Mouse (Mus musculus) forebrain, postnatal 0 days (tissue): ENCODE measurements around the gene Rnf166. TPM values are rescaled to one million over a fixed set of nuclear protein-coding genes. Genes with fewer than 3 reads are reported as not detected.

Experiments used
- ATAC-seq: fragments of 200-750 bp; cut with Nextera tagmentation; 2 replicates; pipeline ENCODE4 v1.8.0; 2017; ENCODE audit warnings: mild to moderate bottlenecking, moderate library complexity
- DNase-seq: peaks from one replicate; pipeline ENCODE4 v3.0.0-alpha.2; 2015
- H3K27ac ChIP-seq: fragments of 300-500 bp; sonication (generic); 2 replicates; pipeline ENCODE4 v1.5.1; 2014; ENCODE audit warnings: low read depth, mild to moderate bottlenecking, antibody characterized with exemption, low read length, moderate library complexity, mixed read lengths
- H3K27me3 ChIP-seq: fragments of 300-500 bp; sonication (generic); 2 replicates; pipeline ENCODE4 v1.6.1; 2014; ENCODE audit warnings: mild to moderate bottlenecking, low read length, mixed read lengths; ENCODE audit not compliant: insufficient read depth
- H3K36me3 ChIP-seq: fragments of 300-500 bp; sonication (generic); 2 replicates; pipeline ENCODE4 v1.6.1; 2014; ENCODE audit warnings: mild to moderate bottlenecking, moderate library complexity; ENCODE audit not compliant: insufficient read depth
- H3K4me1 ChIP-seq: fragments of 300-500 bp; sonication (generic); 2 replicates; pipeline ENCODE4 v1.6.1; 2014; ENCODE audit warnings: antibody characterized with exemption; ENCODE audit not compliant: insufficient read depth
- H3K4me2 ChIP-seq: fragments of 300-500 bp; sonication (generic); 2 replicates; pipeline ENCODE4 v1.6.1; 2014; ENCODE audit warnings: low read depth, mild to moderate bottlenecking, moderate library complexity
- H3K4me3 ChIP-seq: fragments of 300-500 bp; sonication (generic); 2 replicates; pipeline ENCODE4 v1.5.1; 2014; ENCODE audit warnings: low read depth, low read length, mixed read lengths
- H3K9ac ChIP-seq: fragments of 300-500 bp; sonication (generic); 2 replicates; pipeline ENCODE4 v1.6.1; 2014; ENCODE audit warnings: mild to moderate bottlenecking
- H3K9me3 ChIP-seq: fragments of 300-500 bp; sonication (generic); 2 replicates; pipeline ENCODE4 v1.6.1; 2016; ENCODE audit warnings: low read length
- CTCF ChIP-seq: sonication (generic); IDR thresholded peaks from 2 replicates; pipeline ENCODE4 v1.5.1; 2016; ENCODE audit warnings: antibody characterized with exemption, control low read depth, low read depth
- WGBS: fragments of 180-500 bp; shearing (Covaris S2); extraction: QIAGEN DNeasy Blood & Tissue Kit; methylation state at CpG from one replicate; pipeline ENCODE4 v1.1.7; 2014; 5-methylcytosine and 5-hydroxymethylcytosine counted together
- microRNA-seq, 2 experiments: library from miRNA; unstranded; fragments of <30 nt; microRNA quantifications; one replicate each; pipeline ENCODE4; 2016
- polyA plus RNA-seq: library from polyadenylated mRNA; unstranded; fragments of >200 nt; fragmentation: Nextera tagmentation; extraction: Ambion mirVana; gene quantifications from 2 replicates; pipeline ENCODE4 v1.2.1, GENCODE M21; 2015
- total RNA-seq: library from RNA; depleted of rRNA; stranded (reverse); fragments of >200 nt; gene quantifications from 2 replicates; pipeline ENCODE4 v1.2.3, GENCODE M21; 2014; rRNA removed

Gene Rnf166
- total and polyA plus RNA-seq, 2 experiments from 2014 or later: 26.5 to 32.1 TPM

GRCm38 (mm10) chr8:122426145-122426544 lies 49.7 kb downstream of the Rnf166 start:
- Histone ChIP-seq H3K4me1 (no peaks in the 10 kb centered on the region), H3K36me3 (no peaks in the 10 kb centered on the region), H3K27me3 (no peaks in the 10 kb centered on the region), H3K9me3 (no peaks in the 10 kb centered on the region), H3K9ac (no peak overlapping the region), H3K4me2 (no peak overlapping the region), H3K27ac (no peak overlapping the region), H3K4me3 (no peak overlapping the region)
- TF ChIP-seq CTCF: no peak
- ATAC-seq (no peak), DNase-seq (no peak)
- 85% methylated on average over 9 of the region's 9 CpGs for WGBS

GRCm38 (mm10) chr8:122423659-122424058 lies 52.2 kb downstream of the Rnf166 start:
- no peak for TF ChIP-seq CTCF

GRCm38 (mm10) chr8:122423217-122423616 lies 52.6 kb downstream of the Rnf166 start:
- peaks cover 6% of the 10 kb centered on the region; the same call in 1 of the 2 replicates for H3K36me3 ChIP-seq
- WGBS: 92% methylated on average over 24 of the region's 24 CpGs
- H3K4me3 ChIP-seq: no peak overlapping the region
- DNase-seq (no peak), ATAC-seq (no peak)
- H3K27me3 ChIP-seq: no peaks in the 10 kb centered on the region
- TF ChIP-seq CTCF: no peak
- H3K27ac ChIP-seq: no peak overlapping the region
- H3K4me2 ChIP-seq: no peak overlapping the region
- no peaks in the 10 kb centered on the region for H3K9me3 ChIP-seq
- H3K4me1 ChIP-seq: no peaks in the 10 kb centered on the region
- H3K9ac ChIP-seq: no peak overlapping the region

More at GRCm38 (mm10) chr8:122423659-122424058, 52.2 kb downstream of the Rnf166 start:
- no peaks in the 10 kb centered on the region for H3K9me3 ChIP-seq
- H3K9ac ChIP-seq: no peak overlapping the region
- H3K36me3 ChIP-seq: peaks cover 3% of the 10 kb centered on the region; the same call in 1 of the 2 replicates
- no peaks in the 10 kb centered on the region for H3K4me1 ChIP-seq
- no peak overlapping the region for H3K27ac ChIP-seq
- no peak for ATAC-seq
- 50% methylated on average over 5 of the region's 5 CpGs for WGBS
- H3K4me2 ChIP-seq: no peak overlapping the region
- no peak overlapping the region for H3K4me3 ChIP-seq
- no peak for DNase-seq
- no peaks in the 10 kb centered on the region for H3K27me3 ChIP-seq

GRCm38 (mm10) chr8:122421376-122422070 lies 54.3 kb downstream of the Rnf166 start, which contains the start of gene Il17c:
Il17c (plus strand) TSS chr8:122422020.
- no peak within 1 kb of the TSS for H3K4me2 ChIP-seq
- no peaks in the 10 kb centered on the region for H3K27me3 ChIP-seq
- no peak within 1 kb of the TSS for H3K9ac ChIP-seq
- H3K4me1 ChIP-seq: no peaks in the 10 kb centered on the region
- 83% methylated on average over 14 of the region's 14 CpGs for WGBS
- no peaks in the 10 kb centered on the region for H3K9me3 ChIP-seq
- no peak for DNase-seq
- peaks cover 20% of the 10 kb centered on the region for H3K36me3 ChIP-seq
- TF ChIP-seq CTCF: no peak
- no peak within 1 kb of the TSS for H3K4me3 ChIP-seq
- no peak within 1 kb of the TSS for H3K27ac ChIP-seq
- no peak for ATAC-seq

GRCm38 (mm10) chr8:122419881-122420555 lies 55.8 kb downstream of the Rnf166 start:
- Histone ChIP-seq H3K27ac (no peak overlapping the region), H3K4me2 (no peak overlapping the region), H3K4me1 (no peaks in the 10 kb centered on the region), H3K4me3 (no peak overlapping the region), H3K36me3 (peaks cover 35% of the 10 kb centered on the region), H3K9me3 (no peaks in the 10 kb centered on the region), H3K9ac (no peak overlapping the region), H3K27me3 (no peaks in the 10 kb centered on the region)
- no peak for TF ChIP-seq CTCF
- WGBS: 53% methylated on average over 9 of the region's 9 CpGs
- DNase-seq (peak; percentile 11), ATAC-seq (peak; percentile 23; the same call in 1 of the 2 replicates)

Small RNAs within 50 kb of the gene (microRNA-seq; reads per million reads assigned to microRNA genes)
- gene Gm24366: 0 reads per million in 2 experiments

Other genes with a start within 250 kb of the Rnf166 start
- 9.5 and 10.1 TPM in 2 replicates for gene Zfpm1, start 193.9 kb downstream of the Rnf166 start, total RNA-seq
- 0.87 and 1.1 TPM in 2 replicates for gene Zfpm1, start 193.9 kb downstream of the Rnf166 start, polyA plus RNA-seq
- 0.77 TPM in 1 of 2 replicates, not detected in the other for gene Trhr2, start 115.3 kb downstream of the Rnf166 start, total RNA-seq
- 0.27 TPM in 1 of 2 replicates, not detected in the other for gene Trhr2, start 115.3 kb downstream of the Rnf166 start, polyA plus RNA-seq
- gene Zc3h18, start 99.5 kb downstream of the Rnf166 start, total RNA-seq: 38.1 and 40.9 TPM in 2 replicates
- 23.8 and 27.3 TPM in 2 replicates for gene Zc3h18, start 99.5 kb downstream of the Rnf166 start, polyA plus RNA-seq
- gene Il17c, start 54.0 kb downstream of the Rnf166 start, total RNA-seq: 0.67 TPM in 1 of 2 replicates, not detected in the other
- gene Il17c, start 54.0 kb downstream of the Rnf166 start, polyA plus RNA-seq: not detected in 2 replicates
- 14.2 and 17.9 TPM in 2 replicates for gene Cyba, start 43.1 kb downstream of the Rnf166 start, total RNA-seq
- 37.9 and 40.6 TPM in 2 replicates for gene Cyba, start 43.1 kb downstream of the Rnf166 start, polyA plus RNA-seq
- 53.4 and 84.0 TPM in 2 replicates for gene Mvd, start 32.6 kb downstream of the Rnf166 start, total RNA-seq
- gene Mvd, start 32.6 kb downstream of the Rnf166 start, polyA plus RNA-seq: 66.7 and 73.9 TPM in 2 replicates
- 0.23 TPM in 1 of 2 replicates, not detected in the other for gene Snai3, start 15.3 kb downstream of the Rnf166 start, total RNA-seq
- gene Snai3, start 15.3 kb downstream of the Rnf166 start, polyA plus RNA-seq: not detected in 2 replicates
- 58.0 and 69.7 TPM in 2 replicates for gene Ctu2, start 79 bp upstream of the Rnf166 start, total RNA-seq
- 89.7 and 99.5 TPM in 2 replicates for gene Ctu2, start 79 bp upstream of the Rnf166 start, polyA plus RNA-seq
- 11.6 and 15.1 TPM in 2 replicates for gene Piezo1, start 75.3 kb upstream of the Rnf166 start, total RNA-seq
- gene Piezo1, start 75.3 kb upstream of the Rnf166 start, polyA plus RNA-seq: 1.2 and 1.4 TPM in 2 replicates
- 11.5 and 14.9 TPM in 2 replicates for gene Cdt1, start 92.0 kb upstream of the Rnf166 start, total RNA-seq
- gene Cdt1, start 92.0 kb upstream of the Rnf166 start, polyA plus RNA-seq: 6.1 and 6.5 TPM in 2 replicates
- gene Aprt, start 100.8 kb upstream of the Rnf166 start, total RNA-seq: 132 and 163 TPM in 2 replicates
- gene Aprt, start 100.8 kb upstream of the Rnf166 start, polyA plus RNA-seq: 226 and 260 TPM in 2 replicates
- 8.8 and 12.8 TPM in 2 replicates for gene Galns, start 135.4 kb upstream of the Rnf166 start, total RNA-seq
- 6.0 and 8.4 TPM in 2 replicates for gene Galns, start 135.4 kb upstream of the Rnf166 start, polyA plus RNA-seq
- 15.3 and 31.8 TPM in 2 replicates for gene Trappc2l, start 135.6 kb upstream of the Rnf166 start, total RNA-seq
- 137 and 157 TPM in 2 replicates for gene Trappc2l, start 135.6 kb upstream of the Rnf166 start, polyA plus RNA-seq
- not detected in 2 replicates for gene Pabpn1l, start 146.7 kb upstream of the Rnf166 start, total RNA-seq
- gene Pabpn1l, start 146.7 kb upstream of the Rnf166 start, polyA plus RNA-seq: not detected in 2 replicates
- gene Cbfa2t3, start 223.0 kb upstream of the Rnf166 start, total RNA-seq: 4.5 and 5.6 TPM in 2 replicates
- gene Cbfa2t3, start 223.0 kb upstream of the Rnf166 start, polyA plus RNA-seq: 4.9 and 9.5 TPM in 2 replicates